35 mouse cellular contexts compared by ENCODE assay signal in genomic region chr10:41260243-41261006, GRCm38 (mm10). TPM values are rescaled to one million over a fixed set of nuclear protein-coding genes. Genes with fewer than 3 reads are reported as not detected.
DNase-seq lines count a peak whose midpoint lies in the region; ATAC-seq lines count a peak whose summit lies in the region.
"Had no signal": no experiment of that assay in that cellular context is flagged by ENCODE, and none has a peak within 500 bp of the region (broad histone marks: within the 10 kb centered on the region; RNA-seq: fewer than 3 reads in every experiment).

No protein-coding gene starts in this region.

- no peak overlapping the region for H3K4me2 ChIP-seq in heart, embryonic 12.5 days
- no peak overlapping the region for H3K4me2 ChIP-seq in liver, embryonic 12.5 days
- no peak overlapping the region for H3K4me2 ChIP-seq in liver, embryonic 16.5 days (ENCODE audit: low read depth, low read length)
- H3K4me2 ChIP-seq: embryonic facial prominence, embryonic 15.5 days; forebrain, embryonic 12.5 days; midbrain, embryonic 11.5 days had no signal

- peaks cover 36% of the 10 kb centered on the region for H3K36me3 ChIP-seq in heart, embryonic 12.5 days
- H3K36me3 ChIP-seq in liver, embryonic 12.5 days: peaks cover 16% of the 10 kb centered on the region
- H3K36me3 ChIP-seq in liver, embryonic 16.5 days (ENCODE audit: control insufficient read depth, insufficient read depth): peaks cover 9% of the 10 kb centered on the region; the same call in 1 of the 2 replicates
- H3K36me3 ChIP-seq in limb, embryonic 10.5 days: peaks cover 7% of the 10 kb centered on the region; the same call in 1 of the 2 replicates
- H3K36me3 ChIP-seq: embryonic facial prominence, embryonic 15.5 days had no signal

- intact Hi-C loops in heart, postnatal 36 days (cut with DNase I): loop anchor here (5.0 kb wide), 1 partner anchor 243 kb away; no protein-coding TSS in a partner anchor

- 0 out of 2 replicates have a peak, but pooled peaks cover 6% of the 10 kb centered on the region for H3K9me3 ChIP-seq in heart, embryonic 12.5 days (replicated peaks)
- H3K9me3 ChIP-seq in liver, embryonic 12.5 days (replicated peaks): 0 out of 2 replicates have a peak, but pooled peaks cover 4% of the 10 kb centered on the region
- H3K9me3 ChIP-seq in liver, embryonic 16.5 days (replicated peaks; ENCODE audit: control insufficient read depth, low read length): 0 out of 2 replicates have a peak, but pooled peaks cover 2% of the 10 kb centered on the region
- 0 out of 2 replicates have a peak, but pooled peaks cover 3% of the 10 kb centered on the region for H3K9me3 ChIP-seq in limb, embryonic 10.5 days (replicated peaks)
- H3K9me3 ChIP-seq: embryonic facial prominence, embryonic 10.5 days; embryonic facial prominence, embryonic 15.5 days; forebrain, embryonic 12.5 days; heart, embryonic 10.5 days had no signal

- H3K9ac ChIP-seq in heart, embryonic 12.5 days: 0 out of 2 replicates have a peak overlapping the region, but pooled peaks have one; percentile 6
- H3K9ac ChIP-seq in liver, embryonic 12.5 days: peak overlapping the region; percentile 34; the same call in 1 of the 2 replicates
- H3K9ac ChIP-seq in liver, embryonic 16.5 days (ENCODE audit: low read depth, low read length): peak overlapping the region; percentile 32
- H3K9ac ChIP-seq: embryonic facial prominence, embryonic 15.5 days; forebrain, embryonic 12.5 days; forebrain, postnatal 0 days had no signal

- H3K27me3 ChIP-seq in heart, embryonic 12.5 days (replicated peaks): no peaks in the 10 kb centered on the region
- no peaks in the 10 kb centered on the region for H3K27me3 ChIP-seq in liver, embryonic 12.5 days (replicated peaks)
- H3K27me3 ChIP-seq in liver, embryonic 16.5 days (ENCODE audit: control insufficient read depth, insufficient read depth, low read depth, low read length): no peaks in the 10 kb centered on the region
- no peaks in the 10 kb centered on the region for H3K27me3 ChIP-seq in limb, embryonic 10.5 days (ENCODE audit: low read depth, poor library complexity, severe bottlenecking)
- H3K27me3 ChIP-seq: embryonic facial prominence, embryonic 15.5 days; forebrain, embryonic 12.5 days; Patski had no signal

- DNase-seq in heart, postnatal 36 days: no peak
- no peak for DNase-seq in liver
- DNase-seq in gastrocnemius, postnatal 25 days: no peak
- DNase-seq in limb, embryonic 10.5 days (ENCODE audit: low spot score): no peak
- DNase-seq: adrenal gland, postnatal 10 days; cerebellum, adult 11-12 months; cerebellum, postnatal 10 days; forebrain, postnatal 0 days; gastrocnemius, postnatal 10 days; heart, postnatal 10 days; kidney, adult 8-10 months; kidney, postnatal 10 days; lung, postnatal 36 days; right cerebral cortex, adult 18-20 months; thymus, adult 2 months; thymus, postnatal 4 days had no signal

- no peak overlapping the region; the same call in 1 of the 2 replicates for H3K27ac ChIP-seq in heart, embryonic 12.5 days (ENCODE audit: poor library complexity, severe bottlenecking)
- H3K27ac ChIP-seq in liver, embryonic 12.5 days: peak overlapping the region; percentile 73
- H3K27ac ChIP-seq in liver, embryonic 16.5 days (ENCODE audit: low read length): peak overlapping the region; percentile 41; the same call in 1 of the 2 replicates
- H3K27ac ChIP-seq in limb, embryonic 10.5 days: no peak overlapping the region
- H3K27ac ChIP-seq: embryonic facial prominence, embryonic 10.5 days; embryonic facial prominence, embryonic 15.5 days; heart, embryonic 10.5 days had no signal

- H3K4me3 ChIP-seq in heart, embryonic 12.5 days: no peak overlapping the region
- no peak overlapping the region for H3K4me3 ChIP-seq in liver, embryonic 12.5 days
- H3K4me3 ChIP-seq in liver, embryonic 16.5 days (ENCODE audit: low read depth, low read length): no peak overlapping the region
- no peak overlapping the region for H3K4me3 ChIP-seq in limb, embryonic 10.5 days
- H3K4me3 ChIP-seq: embryonic facial prominence, embryonic 10.5 days; embryonic facial prominence, embryonic 15.5 days; forebrain, embryonic 12.5 days; heart, embryonic 10.5 days had no signal

- 30% methylated on average over 8 of the region's 8 CpGs for WGBS in heart, embryonic 12.5 days
- 54% methylated on average over 8 of the region's 8 CpGs for WGBS in liver, embryonic 12.5 days (ENCODE audit: insufficient replicate concordance)
- 41% methylated on average over 8 of the region's 8 CpGs for WGBS in liver, embryonic 16.5 days (ENCODE audit: insufficient replicate concordance)
- WGBS in limb, embryonic 10.5 days: 24% methylated on average over 8 of the region's 8 CpGs

- no peak for ATAC-seq in heart, embryonic 12.5 days (ENCODE audit: insufficient number of reproducible peaks, low FRiP score)
- ATAC-seq in liver, embryonic 12.5 days: no peak
- ATAC-seq in liver, embryonic 16.5 days (ENCODE audit: low read depth): no peak
- ATAC-seq: forebrain, postnatal 0 days; hindbrain, embryonic 16.5 days; midbrain, embryonic 16.5 days; Patski had no signal

- peaks cover 15% of the 10 kb centered on the region for H3K4me1 ChIP-seq in heart, embryonic 12.5 days (replicated peaks)
- H3K4me1 ChIP-seq in liver, embryonic 12.5 days: peaks cover 31% of the 10 kb centered on the region
- H3K4me1 ChIP-seq in liver, embryonic 16.5 days (ENCODE audit: control insufficient read depth, low read depth, low read length): peaks cover 22% of the 10 kb centered on the region
- peaks cover 30% of the 10 kb centered on the region for H3K4me1 ChIP-seq in limb, embryonic 10.5 days
- H3K4me1 ChIP-seq: embryonic facial prominence, embryonic 15.5 days; forebrain, embryonic 12.5 days had no signal

RNA-seq across cellular contexts. Expression of gene Fig4, which starts 42.6 kb away (rescaled TPM):
- polyA plus RNA-seq in heart, embryonic 12.5 days (2016; fragmentation: Nextera tagmentation; extraction: Ambion mirVana): 48.1 and 52.5 TPM in 2 replicates
- 10 to 100 TPM; 26.4 to 27.0 TPM for total RNA-seq in heart, postnatal 36 days (2021)
- 12.9 and 13.2 TPM in 2 replicates for polyA plus RNA-seq in liver, embryonic 12.5 days (2016; fragmentation: Nextera tagmentation; extraction: Ambion mirVana)
- polyA plus RNA-seq in liver, embryonic 16.5 days (2015; fragmentation: Nextera tagmentation; extraction: Ambion mirVana): 7.0 and 7.5 TPM in 2 replicates
- total RNA-seq in gastrocnemius, postnatal 25 days (2021): 1 to 10 TPM; 4.9 to 5.8 TPM
- polyA plus RNA-seq in limb, embryonic 10.5 days (2016; fragmentation: Nextera tagmentation; extraction: Ambion mirVana): 13.2 and 14.7 TPM in 2 replicates

RNA-seq across cellular contexts. Expression of gene Ak9, which starts 43.4 kb away (rescaled TPM):
- polyA plus RNA-seq in heart, embryonic 12.5 days (2016; fragmentation: Nextera tagmentation; extraction: Ambion mirVana): 0.14 and 0.26 TPM in 2 replicates
- not detected for total RNA-seq in heart, postnatal 36 days (2021)
- not detected in 2 replicates for polyA plus RNA-seq in liver, embryonic 12.5 days (2016; fragmentation: Nextera tagmentation; extraction: Ambion mirVana)
- polyA plus RNA-seq in liver, embryonic 16.5 days (2015; fragmentation: Nextera tagmentation; extraction: Ambion mirVana): not detected in 2 replicates
- not detected for total RNA-seq in gastrocnemius, postnatal 25 days (2021)
- not detected in 2 replicates for polyA plus RNA-seq in limb, embryonic 10.5 days (2016; fragmentation: Nextera tagmentation; extraction: Ambion mirVana)
- total RNA-seq: adrenal gland, postnatal 10 days; common myeloid progenitor, adult 5-6 weeks; gastrocnemius, postnatal 10 days; granulocyte monocyte progenitor cell, adult 5-6 weeks; heart, postnatal 10 days; MEL; neutrophil, adult 5-6 weeks had no signal
- polyA plus RNA-seq: large intestine, adult 2 months; liver, embryonic 14.5 days; midbrain, embryonic 11.5 days; neural tube, embryonic 11.5 days; spleen, adult 2 months had no signal

Comparison
In these comparisons a context has a peak if more than half of its experiments do, and no peak if none do; other contexts are left out.
1. H3K27ac ChIP-seq: peak in liver, embryonic 12.5 days (single experiment) and liver, embryonic 16.5 days (single experiment); none in heart, embryonic 12.5 days (single experiment) and limb, embryonic 10.5 days (single experiment).
2. Peak in every context shown above with its lines, with median percentiles within 50 percentile points of each other: H3K9ac ChIP-seq.